Mouse (Mus musculus) testis, adult 2 months (tissue): ENCODE measurements around the gene Tmigd3. TPM values are rescaled to one million over a fixed set of nuclear protein-coding genes. Genes with fewer than 3 reads are reported as not detected.
"Not testable (repeated sequence)": the region's sequence is repeated elsewhere in the genome, so short reads cannot be mapped to it uniquely, and the experiment has no call there.

ENCODE experiments used
- H3K27ac ChIP-seq: fragments of 200-500 bp; 2 replicates; pipeline ENCODE4 v1.5.1; 2012; ENCODE audit warnings: low read depth, low read length; ENCODE audit not compliant: control insufficient read depth, insufficient read depth
- H3K27me3 ChIP-seq: fragments of 200-500 bp; 2 replicates; pipeline ENCODE4 v1.6.1; 2012; ENCODE audit warnings: mild to moderate bottlenecking, low read length, moderate library complexity; ENCODE audit not compliant: control insufficient read depth, insufficient read depth
- H3K36me3 ChIP-seq: fragments of 200-500 bp; 2 replicates; pipeline ENCODE4 v1.6.1; 2012; ENCODE audit warnings: mild to moderate bottlenecking, low read length; ENCODE audit not compliant: control insufficient read depth, insufficient read depth
- H3K4me1 ChIP-seq: fragments of 200-500 bp; 2 replicates; pipeline ENCODE4 v1.6.1; 2012; ENCODE audit warnings: low read length; ENCODE audit not compliant: control insufficient read depth, insufficient read depth
- H3K4me3 ChIP-seq: fragments of 200-500 bp; 2 replicates; pipeline ENCODE4 v1.5.1; 2012; ENCODE audit warnings: low read depth, mild to moderate bottlenecking, low read length, moderate library complexity, mixed read lengths; ENCODE audit not compliant: control insufficient read depth
- CTCF ChIP-seq: fragments of 200-500 bp; IDR thresholded peaks from 2 replicates; pipeline ENCODE4 v1.5.1; 2012; ENCODE audit warnings: low read depth, mild to moderate bottlenecking, inconsistent platforms, low read length, moderate library complexity; ENCODE audit not compliant: control insufficient read depth, insufficient read depth, insufficient replicate concordance
- POLR2A ChIP-seq: fragments of 200-500 bp; IDR thresholded peaks from 2 replicates; pipeline ENCODE4 v1.6.1; 2012; ENCODE audit warnings: low read depth, mild to moderate bottlenecking, inconsistent platforms, low read length, moderate library complexity; ENCODE audit not compliant: control insufficient read depth
- polyA plus RNA-seq: library from polyadenylated mRNA; depleted of rRNA; stranded (reverse); fragments of >200 nt; gene quantifications from 2 replicates; pipeline ENCODE4 v1.2.3, GENCODE M21; 2012

Tmigd3 gene
- polyA plus RNA-seq, 1 experiment, result 388 TPM

DNA sequence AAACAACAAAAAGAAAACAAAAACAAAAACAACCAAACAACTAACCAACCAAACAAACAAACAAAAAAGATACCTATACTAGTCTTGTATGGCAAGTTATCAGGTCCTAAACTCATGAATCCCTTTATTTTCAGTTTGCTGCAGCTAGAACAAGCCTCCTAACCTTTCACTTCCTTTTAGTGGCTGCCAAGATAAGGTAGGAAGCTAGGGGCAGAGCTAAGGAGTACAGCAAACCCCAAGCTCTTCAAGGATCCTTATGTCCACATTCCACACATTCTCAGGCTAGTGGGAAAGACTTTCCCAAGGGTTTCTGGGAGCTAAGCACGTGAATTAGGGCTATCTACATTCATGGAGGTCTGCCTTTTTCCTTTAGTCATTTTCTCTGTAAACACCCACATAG, 44.6 kb downstream of the Tmigd3 start:
- Histone ChIP-seq H3K27me3 (no peaks in the 10 kb centered on the region), H3K27ac (no peak overlapping the region), H3K4me1 (no peaks in the 10 kb centered on the region; the same call in 1 of the 2 replicates), H3K36me3 (no peaks in the 10 kb centered on the region), H3K4me3 (no peak overlapping the region)
- TF ChIP-seq CTCF (no peak), POLR2A (no peak)

DNA sequence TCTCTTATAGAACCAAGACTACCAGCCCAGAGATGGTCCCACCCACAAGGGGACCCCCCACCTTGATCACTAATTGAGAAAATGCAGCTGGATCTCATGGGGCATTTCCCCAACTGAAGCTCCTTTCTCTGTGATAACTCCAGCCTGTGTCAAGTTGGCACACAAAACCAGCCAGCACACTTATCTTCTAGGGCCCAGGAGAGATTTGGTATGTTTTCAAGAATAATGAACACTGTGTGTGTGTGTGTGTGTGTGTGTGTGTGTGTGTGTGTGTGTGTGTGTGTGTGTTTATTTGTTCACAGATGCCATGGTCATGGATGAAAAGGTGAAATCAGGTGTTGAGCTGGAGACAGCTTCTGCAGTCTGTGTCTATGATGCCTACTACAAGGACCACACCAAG, 45.8 kb downstream of the Tmigd3 start:
- not testable (repeated sequence) for H3K4me1 ChIP-seq, H3K4me3 ChIP-seq, H3K36me3 ChIP-seq, H3K27ac ChIP-seq, H3K27me3 ChIP-seq

DNA sequence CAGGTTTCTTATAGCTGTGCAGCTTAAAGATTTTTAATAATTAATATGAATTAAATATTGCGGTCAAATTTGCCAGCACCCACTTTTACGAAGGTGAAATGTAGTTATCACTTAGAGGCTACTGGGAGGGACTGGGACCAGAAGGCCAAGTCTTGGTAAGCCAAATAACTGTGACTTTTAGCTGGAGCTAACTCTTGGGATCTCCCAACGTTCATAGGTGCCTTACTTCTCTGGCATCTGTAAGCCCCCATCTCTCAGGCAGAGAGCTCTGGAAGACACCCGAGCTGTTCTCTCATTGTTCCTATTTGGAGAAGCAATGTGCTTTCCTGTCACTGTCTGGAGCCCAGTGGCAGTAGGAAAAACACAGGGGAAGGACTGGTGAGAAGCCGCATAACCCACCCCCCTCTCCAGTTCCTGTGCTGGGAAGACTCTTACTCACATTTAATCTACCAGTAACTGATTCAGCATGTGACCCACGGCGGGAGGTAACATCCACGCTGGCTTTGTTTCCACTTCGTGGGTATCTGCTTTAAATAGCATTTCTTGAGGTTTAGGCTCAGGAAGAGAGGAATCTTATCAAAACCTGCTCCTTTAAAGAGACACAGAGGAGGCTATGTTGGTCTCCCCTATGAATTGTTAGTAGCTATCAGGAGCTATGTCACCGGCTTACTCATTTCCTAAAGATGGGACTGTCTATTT, 47.1 kb downstream of the Tmigd3 start:
- Histone ChIP-seq H3K36me3 (no peaks in the 10 kb centered on the region), H3K27me3 (no peaks in the 10 kb centered on the region), H3K4me3 (no peak overlapping the region), H3K27ac (no peak overlapping the region), H3K4me1 (no peaks in the 10 kb centered on the region; the same call in 1 of the 2 replicates)
- no peak for TF ChIP-seq CTCF
- TF ChIP-seq POLR2A, result no peak

DNA sequence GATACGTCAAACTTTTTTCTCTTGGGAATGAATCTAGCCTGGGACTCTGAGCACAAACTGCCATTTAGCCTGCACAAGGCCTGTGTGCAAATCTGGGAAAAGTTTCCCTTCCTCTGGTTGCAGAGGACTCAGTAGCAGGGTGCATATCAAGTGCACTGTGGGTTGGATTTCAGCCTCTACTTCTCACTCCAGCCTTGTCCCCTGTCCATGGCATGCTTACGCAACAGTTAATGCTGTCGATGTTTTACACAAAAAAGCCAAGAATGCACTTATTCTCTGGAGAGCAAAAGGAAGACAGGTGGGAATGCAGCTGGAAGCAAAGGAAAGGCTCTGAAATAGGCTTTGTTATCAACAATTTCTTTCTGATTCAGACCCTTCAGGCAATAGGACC, 47.6 kb downstream of the Tmigd3 start:
- TF ChIP-seq CTCF (no peak), POLR2A (no peak)
- H3K4me1 ChIP-seq, result no peaks in the 10 kb centered on the region; the same call in 1 of the 2 replicates
- no peak overlapping the region for H3K4me3 ChIP-seq
- H3K27me3 ChIP-seq, result no peaks in the 10 kb centered on the region
- H3K36me3 ChIP-seq, result no peaks in the 10 kb centered on the region
- H3K27ac ChIP-seq, result no peak overlapping the region

DNA sequence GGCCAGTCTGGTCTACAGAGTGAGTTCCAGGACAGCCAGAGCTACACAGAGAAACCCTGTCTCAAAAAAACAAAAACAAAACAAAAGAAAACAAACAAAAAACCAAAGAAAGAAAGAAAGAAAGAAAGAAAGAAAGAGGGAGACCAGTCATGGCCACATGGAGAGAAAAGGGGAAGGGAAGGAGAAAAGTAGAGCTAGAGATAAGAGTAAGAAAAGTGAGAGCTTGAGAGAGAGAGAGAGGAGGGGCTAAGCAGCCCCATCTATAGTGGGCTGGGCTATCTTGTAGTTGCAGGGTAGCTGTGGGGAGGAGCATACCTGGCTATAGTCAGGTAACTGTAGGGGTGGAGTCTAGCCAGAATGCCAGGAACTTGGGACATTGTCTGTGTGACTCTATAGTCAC, 50.0 kb downstream of the Tmigd3 start:
- H3K4me1 ChIP-seq, H3K4me3 ChIP-seq, H3K27me3 ChIP-seq, H3K36me3 ChIP-seq, H3K27ac ChIP-seq: not testable (repeated sequence)

DNA sequence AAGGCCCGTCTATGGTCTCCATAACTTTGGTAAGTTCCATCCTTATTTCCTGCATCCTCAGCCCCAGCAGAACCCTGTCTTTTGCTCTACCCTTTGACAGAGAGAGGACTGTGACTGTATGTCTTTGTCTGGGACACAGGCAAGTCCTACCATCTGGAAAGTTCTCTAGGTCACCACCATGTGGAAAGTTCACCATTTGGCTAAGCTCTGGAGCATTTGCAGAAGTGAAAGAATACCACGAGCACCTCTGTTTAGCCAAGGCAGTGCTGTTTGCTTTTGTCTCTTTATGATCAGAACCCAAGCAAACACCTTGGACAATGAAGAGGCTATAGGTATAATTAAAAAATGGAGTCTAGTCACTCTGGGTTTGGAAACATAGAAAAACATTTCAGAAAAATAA, 51.3 kb downstream of the Tmigd3 start:
- no peak overlapping the region for H3K27ac ChIP-seq

DNA sequence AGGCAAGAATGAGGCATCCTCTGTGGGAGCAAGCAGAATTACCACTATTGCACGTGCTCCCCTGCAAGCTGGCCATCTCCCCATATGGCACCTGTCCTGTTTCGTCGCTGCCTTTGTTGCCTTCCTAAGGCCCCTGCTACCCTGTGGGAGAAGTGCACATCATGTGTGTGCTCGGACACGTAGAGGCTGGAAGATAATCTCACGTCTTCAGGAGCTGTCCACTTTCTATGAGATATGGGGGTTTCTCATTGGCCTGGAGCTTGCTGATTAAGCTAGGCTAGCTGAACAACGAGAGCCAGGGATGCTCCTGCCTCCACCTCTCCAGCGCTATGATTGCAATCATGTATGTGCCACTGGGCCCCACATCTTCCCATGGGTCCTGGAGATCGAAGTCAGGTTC, 53.9 kb downstream of the Tmigd3 start:
- H3K4me3 ChIP-seq, result no peak overlapping the region
- no peaks in the 10 kb centered on the region; the same call in 1 of the 2 replicates for H3K4me1 ChIP-seq
- H3K27ac ChIP-seq, result no peak overlapping the region
- TF ChIP-seq POLR2A (no peak), CTCF (no peak)
- H3K36me3 ChIP-seq, result no peaks in the 10 kb centered on the region
- no peaks in the 10 kb centered on the region for H3K27me3 ChIP-seq

More for the DNA sequence above, 51.3 kb downstream of the Tmigd3 start:
- TF ChIP-seq POLR2A (no peak), CTCF (no peak)
- Histone ChIP-seq H3K27me3 (no peaks in the 10 kb centered on the region), H3K4me1 (no peaks in the 10 kb centered on the region; the same call in 1 of the 2 replicates), H3K36me3 (no peaks in the 10 kb centered on the region), H3K4me3 (no peak overlapping the region)
